Mouse (Mus musculus): ENCODE results near the gene Zfp644. TPM values are rescaled to one million over a fixed set of nuclear protein-coding genes. Genes with fewer than 3 reads are reported as not detected.
A peak's percentile ranks its signal among the peaks of the same experiment; 100 is the strongest.
"Not testable (repeated sequence)": the region's sequence is repeated elsewhere in the genome, so short reads cannot be mapped to it uniquely, and the experiment has no call there.

Gene Zfp644
- total RNA-seq (2015; ENCODE audit: low replicate concordance) (155 and 190 TPM in 2 replicates), total RNA-seq (2017; ENCODE audit: low replicate concordance) (116 and 155 TPM in 2 replicates)

- peak; percentile 91 for ATAC-seq (replicated peaks; ENCODE audit: low FRiP score, poor library complexity, severe bottlenecking)
Measured at GRCm38 (mm10) chr5:106696396-106697337, at the start of gene Zfp644. Zfp644 (minus strand) TSS chr5:106697287.

GRCm38 (mm10) chr5:106739716-106740115 is 42.6 kb upstream of the Zfp644 start:
- ATAC-seq (replicated peaks; ENCODE audit: low FRiP score, poor library complexity, severe bottlenecking): no peak

- ATAC-seq (replicated peaks; ENCODE audit: low FRiP score, poor library complexity, severe bottlenecking): no peak
Measured at GRCm38 (mm10) chr5:106723487-106723886, 26.4 kb upstream of the Zfp644 start.

- no peak for ATAC-seq (replicated peaks; ENCODE audit: low FRiP score, poor library complexity, severe bottlenecking)
Measured at GRCm38 (mm10) chr5:106722771-106723170, 25.7 kb upstream of the Zfp644 start.

GRCm38 (mm10) chr5:106711870-106712277 is 14.8 kb upstream of the Zfp644 start:
- no peak for ATAC-seq (replicated peaks; ENCODE audit: low FRiP score, poor library complexity, severe bottlenecking)

- no peak for ATAC-seq (replicated peaks; ENCODE audit: low FRiP score, poor library complexity, severe bottlenecking)
Measured at GRCm38 (mm10) chr5:106711220-106711726, 14.2 kb upstream of the Zfp644 start.

- peak; percentile 80 for ATAC-seq (replicated peaks; ENCODE audit: low FRiP score, poor library complexity, severe bottlenecking)
Measured at GRCm38 (mm10) chr5:106710611-106711010, 13.5 kb upstream of the Zfp644 start.

GRCm38 (mm10) chr5:106710085-106710409 is 13.0 kb upstream of the Zfp644 start:
- ATAC-seq (replicated peaks; ENCODE audit: low FRiP score, poor library complexity, severe bottlenecking): peak; percentile 18

GRCm38 (mm10) chr5:106709388-106710084 is 12.4 kb upstream of the Zfp644 start:
- ATAC-seq (replicated peaks; ENCODE audit: low FRiP score, poor library complexity, severe bottlenecking): peak; percentile 83

GRCm38 (mm10) chr5:106706363-106706762 is 9.3 kb upstream of the Zfp644 start:
- ATAC-seq (replicated peaks; ENCODE audit: low FRiP score, poor library complexity, severe bottlenecking): no peak

GRCm38 (mm10) chr5:106705162-106705561 is 8.1 kb upstream of the Zfp644 start:
- ATAC-seq (replicated peaks; ENCODE audit: low FRiP score, poor library complexity, severe bottlenecking): peak; percentile 80

GRCm38 (mm10) chr5:106695681-106696395 is 1.2 kb downstream of the Zfp644 start:
- peak; percentile 59 for ATAC-seq (replicated peaks; ENCODE audit: low FRiP score, poor library complexity, severe bottlenecking)

- no peak for ATAC-seq (replicated peaks; ENCODE audit: low FRiP score, poor library complexity, severe bottlenecking)
Measured at GRCm38 (mm10) chr5:106695141-106695540, 1.9 kb downstream of the Zfp644 start.

GRCm38 (mm10) chr5:106694683-106695082 is 2.4 kb downstream of the Zfp644 start:
- no peak for ATAC-seq (replicated peaks; ENCODE audit: low FRiP score, poor library complexity, severe bottlenecking)

GRCm38 (mm10) chr5:106693034-106693433 is 4.1 kb downstream of the Zfp644 start:
- peak; percentile 44; the same call in 1 of the 2 replicates for ATAC-seq (replicated peaks; ENCODE audit: low FRiP score, poor library complexity, severe bottlenecking)

GRCm38 (mm10) chr5:106680636-106681458 is 16.2 kb downstream of the Zfp644 start:
- 0 out of 2 replicates have a peak, but pooled peaks have one; percentile 50 for ATAC-seq (replicated peaks; ENCODE audit: low FRiP score, poor library complexity, severe bottlenecking)

- ATAC-seq (replicated peaks; ENCODE audit: low FRiP score, poor library complexity, severe bottlenecking): no peak
Measured at GRCm38 (mm10) chr5:106679659-106680058, 17.4 kb downstream of the Zfp644 start.

- not testable (repeated sequence) for ATAC-seq (replicated peaks; ENCODE audit: low FRiP score, poor library complexity, severe bottlenecking)
Measured at GRCm38 (mm10) chr5:106678823-106679222, 18.3 kb downstream of the Zfp644 start.

- no peak for ATAC-seq (replicated peaks; ENCODE audit: low FRiP score, poor library complexity, severe bottlenecking)
Measured at GRCm38 (mm10) chr5:106676784-106677183, 20.3 kb downstream of the Zfp644 start.
